Mouse (Mus musculus) kidney, postnatal 0 days (tissue): ENCODE results near the gene Tmtc4. TPM values are rescaled to one million over a fixed set of nuclear protein-coding genes. Genes with fewer than 3 reads are reported as not detected.

Experiments used
- ATAC-seq: fragments of 200-750 bp; cut with Nextera tagmentation; replicated peaks from 2 replicates; pipeline ENCODE4 v1.8.0; 2017; ENCODE audit warnings: low read depth, moderate number of reproducible peaks, moderate TSS enrichment, moderate library complexity; ENCODE audit not compliant: low FRiP score
- DNase-seq: peaks from one replicate; pipeline ENCODE4 v3.0.0-alpha.2; 2016; ENCODE audit warnings: low spot score
- H3K27ac ChIP-seq: fragments of 300-500 bp; sonication (generic); 2 replicates; pipeline ENCODE4 v1.5.1; 2014; ENCODE audit warnings: mild to moderate bottlenecking
- H3K27me3 ChIP-seq: fragments of 300-500 bp; sonication (generic); 2 replicates; pipeline ENCODE4 v1.6.1; 2014; ENCODE audit warnings: low read length, mixed read lengths; ENCODE audit not compliant: insufficient read depth
- H3K36me3 ChIP-seq: fragments of 300-500 bp; sonication (generic); 2 replicates; pipeline ENCODE4 v1.6.1; 2014; ENCODE audit warnings: low read length, mixed read lengths; ENCODE audit not compliant: insufficient read depth
- H3K4me1 ChIP-seq: fragments of 300-500 bp; sonication (generic); replicated peaks from 2 replicates; pipeline ENCODE4 v1.6.1; 2014; ENCODE audit warnings: antibody characterized with exemption, low read length, mixed read lengths; ENCODE audit not compliant: insufficient read depth
- H3K4me2 ChIP-seq: fragments of 300-500 bp; sonication (generic); 2 replicates; pipeline ENCODE4 v1.6.1; 2014; ENCODE audit warnings: mild to moderate bottlenecking, low read length, moderate library complexity, mixed read lengths
- H3K4me3 ChIP-seq: fragments of 300-500 bp; sonication (generic); replicated peaks from 2 replicates; pipeline ENCODE4 v1.5.1; 2014; ENCODE audit warnings: low read depth, low read length
- H3K9ac ChIP-seq: fragments of 300-500 bp; sonication (generic); 2 replicates; pipeline ENCODE4 v1.6.1; 2014; ENCODE audit warnings: low read depth, low read length
- H3K9me3 ChIP-seq: fragments of 300-500 bp; sonication (generic); replicated peaks from 2 replicates; pipeline ENCODE4 v1.6.1; 2016; ENCODE audit warnings: low read length, inconsistent platforms, mixed read lengths
- CTCF ChIP-seq: IDR thresholded peaks from 2 replicates; pipeline ENCODE4 v1.5.1; 2016; ENCODE audit warnings: antibody characterized with exemption, low read depth, mild to moderate bottlenecking, moderate library complexity
- WGBS: fragments of 180-500 bp; shearing (Covaris S2); extraction: QIAGEN DNeasy Blood & Tissue Kit; methylation state at CpG from one replicate; pipeline ENCODE4 v1.1.7; 2014; 5-methylcytosine and 5-hydroxymethylcytosine counted together
- polyA plus RNA-seq: library from polyadenylated mRNA; unstranded; fragments of >200 nt; fragmentation: Nextera tagmentation; extraction: Ambion mirVana; gene quantifications from 2 replicates; pipeline ENCODE4 v1.2.1, GENCODE M21; 2015

Tmtc4 gene
- 25.8 and 28.4 TPM in 2 replicates for polyA plus RNA-seq

GRCm38 (mm10) chr14:122983226-122984215, at the start of gene Tmtc4:
Tmtc4 (minus strand) TSS chr14:122984035.
- peak; percentile 98 for ATAC-seq
- under 1% methylated on average over 49 of the region's 54 CpGs for WGBS
- Histone ChIP-seq H3K36me3 (no peaks in the 10 kb centered on the region), H3K9ac (peak within 1 kb of the TSS; percentile 81), H3K9me3 (no peaks in the 10 kb centered on the region), H3K27ac (peak within 1 kb of the TSS; percentile 91), H3K4me3 (peak within 1 kb of the TSS; percentile 75), H3K4me1 (0 out of 2 replicates have a peak, but pooled peaks cover 3% of the 10 kb centered on the region), H3K27me3 (no peaks in the 10 kb centered on the region), H3K4me2 (peak within 1 kb of the TSS; percentile 91)
- peak; percentile 99 for DNase-seq
- TF ChIP-seq CTCF = peak; percentile 54

DNA sequence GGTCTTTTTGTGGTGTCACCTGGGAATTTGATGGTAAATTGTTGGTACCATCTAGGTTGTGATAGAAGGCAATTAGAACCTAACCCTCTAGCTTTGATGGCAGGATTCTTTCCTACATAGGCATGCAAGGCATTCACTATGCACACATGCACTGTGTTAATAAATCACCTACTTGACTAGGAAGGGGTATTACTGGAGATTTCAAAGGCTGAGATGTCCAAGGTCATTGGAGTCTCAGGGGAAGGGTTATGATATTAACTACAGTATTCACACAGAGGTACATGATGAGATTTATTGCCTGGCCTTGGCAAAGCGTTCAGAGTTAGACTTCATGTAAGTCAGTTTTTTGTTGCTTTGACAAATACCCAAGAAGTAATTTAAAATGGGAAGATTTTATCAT, 48.6 kb upstream of the Tmtc4 start:
- Histone ChIP-seq H3K27me3 (no peaks in the 10 kb centered on the region), H3K4me2 (no peak overlapping the region), H3K9ac (no peak overlapping the region), H3K4me1 (no peaks in the 10 kb centered on the region), H3K36me3 (no peaks in the 10 kb centered on the region), H3K27ac (no peak overlapping the region), H3K9me3 (no peaks in the 10 kb centered on the region), H3K4me3 (no peak overlapping the region)
- WGBS = 42% methylated on average over 1 of the region's 1 CpGs
- DNase-seq (no peak), ATAC-seq (no peak; the same call in 1 of the 2 replicates)
- TF ChIP-seq CTCF = no peak

GRCm38 (mm10) chr14:123027876-123028275, 44.0 kb upstream of the Tmtc4 start:
- no peak for TF ChIP-seq CTCF
- ATAC-seq = no peak
- 21% methylated on average over 2 of the region's 2 CpGs for WGBS

DNA sequence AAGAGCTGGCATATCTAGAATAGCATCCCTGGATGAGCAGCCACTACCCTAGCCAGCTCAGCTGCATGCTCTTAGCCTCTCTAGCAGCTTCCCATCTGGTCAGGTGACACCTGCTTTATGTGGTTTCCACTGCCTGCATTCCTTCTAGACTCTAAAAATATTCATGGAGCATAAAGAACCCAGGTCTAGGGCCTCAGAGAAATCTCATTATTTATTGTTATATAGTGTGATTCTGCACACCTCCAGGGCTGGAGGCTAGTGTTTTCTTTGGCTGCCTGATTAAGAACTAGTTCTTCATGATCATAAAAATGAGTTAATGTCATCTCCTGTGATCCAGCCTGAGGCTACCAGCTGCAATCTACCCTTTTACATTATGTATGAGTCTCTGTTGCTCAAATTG, 39.1 kb upstream of the Tmtc4 start:
- H3K4me2 ChIP-seq = no peak overlapping the region
- DNase-seq (peak; percentile 55), ATAC-seq (no peak)
- no peaks in the 10 kb centered on the region for H3K36me3 ChIP-seq
- no peaks in the 10 kb centered on the region for H3K9me3 ChIP-seq
- TF ChIP-seq CTCF = no peak
- H3K27me3 ChIP-seq = no peaks in the 10 kb centered on the region
- H3K4me3 ChIP-seq = no peak overlapping the region
- H3K4me1 ChIP-seq = no peaks in the 10 kb centered on the region
- H3K27ac ChIP-seq = no peak overlapping the region
- no peak overlapping the region for H3K9ac ChIP-seq

More at GRCm38 (mm10) chr14:123027876-123028275, 44.0 kb upstream of the Tmtc4 start:
- H3K4me3 ChIP-seq = no peak overlapping the region
- H3K27ac ChIP-seq = no peak overlapping the region
- H3K27me3 ChIP-seq = no peaks in the 10 kb centered on the region
- H3K9me3 ChIP-seq = no peaks in the 10 kb centered on the region
- H3K4me1 ChIP-seq = no peaks in the 10 kb centered on the region
- H3K36me3 ChIP-seq = no peaks in the 10 kb centered on the region
- no peak overlapping the region for H3K4me2 ChIP-seq
- H3K9ac ChIP-seq = no peak overlapping the region
- DNase-seq = peak; percentile 11

DNA sequence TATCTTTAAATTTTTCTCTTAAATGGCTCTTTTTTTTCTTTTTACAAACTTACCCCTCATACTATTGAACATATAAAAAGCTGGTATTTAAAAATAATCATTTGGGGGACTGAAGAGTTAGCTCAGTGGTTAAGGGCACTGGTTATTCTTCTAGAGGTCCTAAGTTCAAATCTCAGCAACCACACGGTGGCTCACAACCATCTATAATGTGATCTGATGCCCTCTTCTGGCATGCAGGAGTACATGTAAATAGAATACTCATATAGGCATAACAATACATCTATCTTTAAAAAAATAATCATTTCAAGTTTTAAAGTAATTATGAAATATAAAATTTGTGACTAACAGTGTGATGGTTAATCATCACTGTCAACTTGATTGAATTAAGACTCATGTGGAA, 32.5 kb upstream of the Tmtc4 start:
- H3K36me3 ChIP-seq = no peaks in the 10 kb centered on the region
- no peak overlapping the region for H3K9ac ChIP-seq
- no peaks in the 10 kb centered on the region for H3K27me3 ChIP-seq
- H3K4me2 ChIP-seq = no peak overlapping the region
- no peak overlapping the region for H3K4me3 ChIP-seq
- H3K27ac ChIP-seq = no peak overlapping the region
- no peak for DNase-seq
- 83% methylated on average over 1 of the region's 1 CpGs for WGBS
- ATAC-seq = no peak
- no peak for TF ChIP-seq CTCF
- no peaks in the 10 kb centered on the region for H3K9me3 ChIP-seq
- H3K4me1 ChIP-seq = no peaks in the 10 kb centered on the region

GRCm38 (mm10) chr14:123015687-123016086, 31.9 kb upstream of the Tmtc4 start:
- ATAC-seq = no peak
- Histone ChIP-seq H3K9me3 (no peaks in the 10 kb centered on the region), H3K27me3 (no peaks in the 10 kb centered on the region), H3K4me2 (no peak overlapping the region), H3K9ac (no peak overlapping the region), H3K27ac (no peak overlapping the region), H3K4me3 (no peak overlapping the region), H3K4me1 (no peaks in the 10 kb centered on the region), H3K36me3 (no peaks in the 10 kb centered on the region)
- no peak for TF ChIP-seq CTCF
- no peak for DNase-seq
- WGBS = 89% methylated on average over 2 of the region's 2 CpGs
